Mouse (Mus musculus) layer of hippocampus, postnatal 14 days (tissue): ENCODE results near the gene Dio1. TPM values are rescaled to one million over a fixed set of nuclear protein-coding genes. Genes with fewer than 3 reads are reported as not detected.

Experiments used
- DNase-seq, 2 experiments: peaks; one replicate each; pipeline ENCODE4 v3.0.0; 2021 to 2022; ENCODE audit warnings: low spot score in 2 of 2, mixed read lengths in 1 of 2
- total RNA-seq, 2 experiments: library from RNA; stranded (reverse); gene quantifications; 2 replicates each; pipeline ENCODE4 v1.2.3; 2021

The Dio1 gene
- total RNA-seq, 2 experiments from 2014 or later: not detected

GRCm38 (mm10) chr4:107248061-107248460 lies 58.9 kb downstream of the Dio1 start:
- no peak for DNase-seq

GRCm38 (mm10) chr4:107247110-107247509 lies 59.9 kb downstream of the Dio1 start:
- DNase-seq: no peak

- DNase-seq: no peak
Observed at GRCm38 (mm10) chr4:107246040-107246439, 60.9 kb downstream of the Dio1 start.

- no peak for DNase-seq
Observed at GRCm38 (mm10) chr4:107245368-107245767, 61.6 kb downstream of the Dio1 start.

GRCm38 (mm10) chr4:107243365-107244333 lies 63.3 kb downstream of the Dio1 start:
- no peak for DNase-seq

Other genes starting within 250 kb of the Dio1 start
- gene Mrpl37, start 240.3 kb downstream of the Dio1 start, total RNA-seq: 10 to 100 TPM; 66.5 to 69.1 TPM
- 10 to 100 TPM; 11.0 to 12.4 TPM for gene Cyb5rl, start 240.2 kb downstream of the Dio1 start, total RNA-seq
- not detected for gene Cdcp2, start 210.3 kb downstream of the Dio1 start, total RNA-seq
- gene Tmem59, start 128.8 kb downstream of the Dio1 start, total RNA-seq: 100 to 1,000 TPM; 187 to 193 TPM
- 10 to 100 TPM; 19.6 to 21.1 TPM for gene Tceanc2, start 128.1 kb downstream of the Dio1 start, total RNA-seq
- under 1 TPM in 1 of 2 experiments, not detected in 1; 0.41 TPM for gene Ldlrad1, start 98.0 kb downstream of the Dio1 start, total RNA-seq
- 10 to 100 TPM; 38.5 to 42.3 TPM for gene Lrrc42, start 53.6 kb downstream of the Dio1 start, total RNA-seq
- 10 to 100 TPM; 19.3 to 21.3 TPM for gene Hspb11, start 53.6 kb downstream of the Dio1 start, total RNA-seq
- 10 to 100 TPM; 49.9 to 53.6 TPM for gene Yipf1, start 7.2 kb upstream of the Dio1 start, total RNA-seq
- 10 to 100 TPM; 15.2 to 15.4 TPM for gene Ndc1, start 60.6 kb upstream of the Dio1 start, total RNA-seq
- gene Glis1, start 127.4 kb upstream of the Dio1 start, total RNA-seq: 1 to 10 TPM; 1.1 to 1.3 TPM